Mouse (Mus musculus): Measurements from ENCODE around the gene Wnt3a. TPM values are rescaled to one million over a fixed set of nuclear protein-coding genes. Genes with fewer than 3 reads are reported as not detected.

Gene Wnt3a
- not detected in 2 replicates for polyA plus RNA-seq (2015; fragmentation: Nextera tagmentation; extraction: Ambion mirVana)

GRCm38 (mm10) chr11:59290702-59291303 is at the start of gene Wnt3a:
TSS of gene Wnt3a (minus strand) at chr11:59290752.

DNA sequence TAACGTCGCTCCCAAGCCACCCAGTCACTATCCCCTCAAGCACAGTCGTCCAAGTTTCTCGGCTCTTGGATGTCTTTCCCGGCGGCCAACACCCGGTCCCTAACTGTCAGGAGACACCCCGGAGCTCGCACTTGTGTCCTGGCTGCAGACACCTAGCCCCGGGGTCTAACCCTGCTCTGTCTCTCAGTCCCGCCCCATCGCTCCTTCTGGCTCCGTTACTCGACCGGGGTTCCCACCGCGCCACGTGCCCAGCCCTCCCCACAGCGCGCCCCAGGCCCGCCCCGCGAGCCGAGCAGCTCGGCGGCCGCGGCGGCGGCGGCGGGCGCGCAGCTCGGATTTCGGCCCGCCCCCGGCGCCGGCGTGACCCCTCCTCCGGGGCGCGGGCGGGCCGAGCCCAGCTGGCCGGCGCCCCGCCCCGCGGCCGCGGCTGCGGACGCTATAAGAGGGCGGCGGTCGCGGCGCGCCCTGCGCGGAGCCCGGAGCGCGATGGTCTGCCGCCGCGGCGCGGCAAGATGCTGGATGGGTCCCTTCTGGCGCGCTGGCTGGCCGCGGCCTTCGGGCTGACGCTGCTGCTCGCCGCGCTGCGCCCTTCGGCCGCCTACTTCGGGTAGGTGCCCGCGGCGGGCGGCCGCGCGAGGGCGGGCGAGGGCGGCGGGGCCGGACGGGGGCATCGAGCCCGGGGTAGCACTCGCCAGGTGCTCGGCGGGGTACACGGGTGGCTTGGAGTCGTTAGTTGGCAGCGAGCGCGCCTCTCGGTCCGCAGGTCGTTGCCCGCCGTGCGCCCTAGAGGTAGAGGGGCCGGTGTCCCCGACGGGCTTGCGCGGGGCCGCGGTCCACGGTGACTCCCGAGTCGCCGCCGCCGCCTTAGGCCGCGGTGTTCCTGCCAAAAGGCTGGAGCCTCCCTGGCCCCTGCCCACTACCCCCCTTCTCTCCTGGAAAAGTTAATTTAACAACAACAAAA is 16.2 kb upstream of the Wnt3a start, which contains the start of gene Wnt9a:
Gene Wnt9a, plus strand, starts transcription at position 468 of the 961 bp plus-strand sequence.

DNA sequence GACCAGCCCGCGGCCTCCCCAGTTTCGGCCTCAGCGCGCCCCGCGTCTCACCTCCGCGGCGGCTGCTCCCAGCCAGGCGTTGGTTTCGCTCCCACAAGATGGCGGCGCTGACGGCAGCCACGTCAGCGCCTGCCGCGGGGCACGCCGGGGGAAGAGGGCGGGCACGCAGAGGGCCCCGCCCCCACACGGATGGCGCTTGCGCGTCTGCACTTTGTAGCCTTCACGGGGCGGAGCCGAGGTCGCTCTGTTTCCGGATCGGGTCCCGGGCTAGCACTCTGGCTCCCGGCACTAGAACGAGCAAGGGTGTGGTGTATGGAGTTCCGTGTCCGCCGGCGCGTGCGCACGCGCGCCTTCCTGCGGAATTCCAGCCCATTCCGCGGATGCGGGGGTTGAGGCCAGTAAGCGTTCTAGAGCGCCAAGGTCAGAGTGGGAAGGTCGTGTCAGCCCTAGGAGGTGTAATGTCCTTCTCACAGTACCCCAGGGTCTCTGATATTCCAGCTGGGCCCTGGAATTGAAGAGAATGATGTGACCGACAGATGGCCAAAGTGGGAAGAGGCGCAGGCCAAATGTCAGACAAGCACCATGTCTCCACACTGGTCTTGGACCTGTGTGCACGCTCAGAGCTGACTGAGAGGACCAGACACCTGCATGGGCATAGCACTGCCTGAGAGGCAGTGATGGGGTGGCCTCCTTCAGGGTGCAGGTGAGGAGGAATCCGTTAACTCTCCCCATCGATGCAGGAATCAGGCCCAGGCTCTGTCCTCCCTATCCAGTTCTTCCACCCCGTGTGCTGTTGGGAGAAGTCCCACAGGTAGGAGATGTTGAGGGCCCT is 62.2 kb downstream of the Wnt3a start, which contains the start of gene Arf1:
Gene Arf1, minus strand, starts transcription at position 149 of the 832 bp plus-strand sequence.

DNA sequence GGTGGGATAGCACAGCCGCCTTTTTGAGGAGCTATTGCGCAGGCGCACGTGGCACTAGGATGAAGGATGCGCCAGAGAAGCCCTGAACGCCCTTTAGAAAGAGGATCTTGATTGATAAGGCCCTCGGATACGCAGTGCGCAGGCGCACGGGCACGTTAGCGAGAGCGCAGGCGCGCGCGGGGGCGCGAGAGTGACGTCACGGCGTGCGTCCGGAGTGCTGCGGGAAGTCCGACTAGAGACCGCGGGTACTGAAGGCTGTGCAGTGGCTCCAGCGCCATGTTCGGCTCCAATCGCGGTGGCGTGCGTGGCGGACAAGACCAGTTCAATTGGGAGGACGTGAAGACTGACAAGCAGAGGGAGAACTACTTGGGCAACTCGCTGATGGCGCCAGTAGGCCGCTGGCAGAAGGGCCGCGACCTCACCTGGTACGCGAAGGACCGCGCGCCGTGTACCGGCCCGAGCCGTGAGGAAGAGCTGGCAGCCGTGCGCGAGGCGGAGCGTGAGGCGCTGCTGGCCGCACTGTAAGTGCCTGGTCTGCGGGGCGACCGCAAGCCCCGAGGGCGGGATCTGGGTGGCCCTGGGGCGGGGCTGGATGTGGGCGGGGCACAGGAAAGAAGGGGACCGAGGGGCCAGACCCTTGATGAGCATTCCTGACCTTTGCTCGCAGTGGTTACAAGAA is 82.3 kb downstream of the Wnt3a start, which contains the start of gene 2310033P09Rik:
Gene 2310033P09Rik, plus strand, starts transcription at position 169 of the 679 bp plus-strand sequence.

GRCm38 (mm10) chr11:59202081-59202995 is 88.2 kb downstream of the Wnt3a start, which contains the start of gene Mrpl55:
TSS of gene Mrpl55 (plus strand) at chr11:59202486.

Small RNAs within 50 kb of the gene (microRNA-seq; reads per million reads assigned to microRNA genes)
- 0 reads per million in 2 experiments for gene Gm24756

Other genes with a start within 250 kb of the Wnt3a start
- gene Obscn, start 154.3 kb downstream of the Wnt3a start, polyA plus RNA-seq (2015; fragmentation: Nextera tagmentation; extraction: Ambion mirVana), result 19.9 and 27.4 TPM in 2 replicates
- 10.9 and 11.6 TPM in 2 replicates for gene Iba57, start 127.0 kb downstream of the Wnt3a start, polyA plus RNA-seq (2015; fragmentation: Nextera tagmentation; extraction: Ambion mirVana)
- 0.85 and 1.6 TPM in 2 replicates for gene Gjc2, start 107.5 kb downstream of the Wnt3a start, polyA plus RNA-seq (2015; fragmentation: Nextera tagmentation; extraction: Ambion mirVana)
- gene Guk1, start 98.5 kb downstream of the Wnt3a start, polyA plus RNA-seq (2015; fragmentation: Nextera tagmentation; extraction: Ambion mirVana), result 54.6 and 62.7 TPM in 2 replicates
- gene Mrpl55, start 88.3 kb downstream of the Wnt3a start, polyA plus RNA-seq (2015; fragmentation: Nextera tagmentation; extraction: Ambion mirVana), result 95.2 and 96.2 TPM in 2 replicates
- 10.5 and 13.2 TPM in 2 replicates for gene 2310033P09Rik, start 82.4 kb downstream of the Wnt3a start, polyA plus RNA-seq (2015; fragmentation: Nextera tagmentation; extraction: Ambion mirVana)
- gene Arf1, start 62.5 kb downstream of the Wnt3a start, polyA plus RNA-seq (2015; fragmentation: Nextera tagmentation; extraction: Ambion mirVana), result 305 and 358 TPM in 2 replicates
- gene Wnt9a, start 16.2 kb upstream of the Wnt3a start, polyA plus RNA-seq (2015; fragmentation: Nextera tagmentation; extraction: Ambion mirVana), result 10.2 and 13.9 TPM in 2 replicates
- not detected in 2 replicates for gene Prss38, start 84.9 kb upstream of the Wnt3a start, polyA plus RNA-seq (2015; fragmentation: Nextera tagmentation; extraction: Ambion mirVana)
- gene Jmjd4, start 159.3 kb upstream of the Wnt3a start, polyA plus RNA-seq (2015; fragmentation: Nextera tagmentation; extraction: Ambion mirVana), result 7.4 and 8.3 TPM in 2 replicates
- 46.2 and 48.9 TPM in 2 replicates for gene Snap47, start 160.4 kb upstream of the Wnt3a start, polyA plus RNA-seq (2015; fragmentation: Nextera tagmentation; extraction: Ambion mirVana)
- 4.9 and 6.6 TPM in 2 replicates for gene Zfp867, start 181.7 kb upstream of the Wnt3a start, polyA plus RNA-seq (2015; fragmentation: Nextera tagmentation; extraction: Ambion mirVana)
- 7.9 and 8.9 TPM in 2 replicates for gene Zkscan17, start 236.0 kb upstream of the Wnt3a start, polyA plus RNA-seq (2015; fragmentation: Nextera tagmentation; extraction: Ambion mirVana)

All from skeletal muscle tissue, postnatal 0 days (tissue).